Mouse (Mus musculus) embryonic fibroblast, embryonic 13.5 days (primary cell): Measurements from ENCODE around the gene Trim80. TPM values are rescaled to one million over a fixed set of nuclear protein-coding genes. Genes with fewer than 3 reads are reported as not detected.
"Not testable (repeated sequence)": the region's sequence is repeated elsewhere in the genome, so short reads cannot be mapped to it uniquely, and the experiment has no call there.

Experiments used
- H3K27ac ChIP-seq: 2 replicates; pipeline ENCODE4 v1.5.1; 2012; ENCODE audit warnings: low read length, control low read depth, inconsistent platforms; ENCODE audit not compliant: insufficient read depth
- H3K4me1 ChIP-seq: 2 replicates; pipeline ENCODE4 v1.6.1; 2011; ENCODE audit warnings: low read length; ENCODE audit not compliant: control insufficient read depth, insufficient read depth
- H3K4me3 ChIP-seq: 2 replicates; pipeline ENCODE4 v1.5.1; 2011; ENCODE audit warnings: mild to moderate bottlenecking, control low read depth, low read length; ENCODE audit not compliant: insufficient read depth
- CTCF ChIP-seq: IDR thresholded peaks from 2 replicates; pipeline ENCODE4 v1.5.1; 2011; ENCODE audit warnings: mild to moderate bottlenecking, control low read depth, low read length, moderate library complexity, borderline replicate concordance; ENCODE audit not compliant: insufficient read depth
- POLR2A ChIP-seq: IDR thresholded peaks from 2 replicates; pipeline ENCODE4 v1.6.1; 2011; ENCODE audit warnings: low read depth, mild to moderate bottlenecking, control low read depth, low read length, moderate library complexity
- polyA plus RNA-seq: library from polyadenylated mRNA; stranded (reverse); fragments of >200 nt; gene quantifications from 2 replicates; pipeline ENCODE4 v1.2.4, GENCODE M21; 2011; ENCODE audit warnings: low read depth; ENCODE audit not compliant: missing spikeins, insufficient read length

Gene Trim80
- polyA plus RNA-seq, 1 experiment = not detected

- no peak overlapping the region for H3K27ac ChIP-seq
- H3K4me1 ChIP-seq = no peaks in the 10 kb centered on the region
- TF ChIP-seq POLR2A = no peak
- TF ChIP-seq CTCF = no peak
- peak overlapping the region; percentile 51 for H3K4me3 ChIP-seq
These were observed 50.4 kb downstream of the Trim80 start for GRCm38 (mm10) chr11:115490441-115491355.

- Histone ChIP-seq H3K4me1 (no peaks in the 10 kb centered on the region), H3K4me3 (peak within 1 kb of the TSS; percentile 51), H3K27ac (peak within 1 kb of the TSS; percentile 77)
- TF ChIP-seq CTCF (peak; percentile 37; the same call in 1 of the 2 replicates), POLR2A (peak; percentile 89)
These were observed 51.2 kb downstream of the Trim80 start, which contains the start of gene Nt5c for GRCm38 (mm10) chr11:115491356-115492083. TSS of gene Nt5c (minus strand) at chr11:115491862.

DNA sequence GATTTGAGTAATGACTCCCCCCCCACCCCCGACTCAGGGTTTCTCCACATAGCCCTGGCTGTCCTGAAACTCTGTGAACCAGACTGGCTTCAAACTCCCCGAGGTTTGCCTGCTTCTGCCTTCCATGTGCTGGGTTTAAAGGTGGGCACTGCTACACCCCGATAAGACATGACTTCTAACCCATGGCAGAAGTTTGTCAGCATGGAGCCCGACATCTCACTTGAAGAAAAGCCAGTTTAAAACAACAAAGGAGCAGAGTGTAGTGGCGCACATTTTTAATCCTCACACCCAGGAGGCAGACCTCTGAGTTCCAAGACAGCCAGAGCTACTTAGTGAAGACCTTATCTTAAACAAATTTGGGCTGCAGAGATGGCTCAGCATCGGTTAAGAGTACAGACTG lies 52.0 kb downstream of the Trim80 start:
- Histone ChIP-seq H3K4me1 (no peaks in the 10 kb centered on the region), H3K4me3 (peak overlapping the region; percentile 51), H3K27ac (peak overlapping the region; percentile 65)
- no peak for TF ChIP-seq CTCF
- no peak for TF ChIP-seq POLR2A

DNA sequence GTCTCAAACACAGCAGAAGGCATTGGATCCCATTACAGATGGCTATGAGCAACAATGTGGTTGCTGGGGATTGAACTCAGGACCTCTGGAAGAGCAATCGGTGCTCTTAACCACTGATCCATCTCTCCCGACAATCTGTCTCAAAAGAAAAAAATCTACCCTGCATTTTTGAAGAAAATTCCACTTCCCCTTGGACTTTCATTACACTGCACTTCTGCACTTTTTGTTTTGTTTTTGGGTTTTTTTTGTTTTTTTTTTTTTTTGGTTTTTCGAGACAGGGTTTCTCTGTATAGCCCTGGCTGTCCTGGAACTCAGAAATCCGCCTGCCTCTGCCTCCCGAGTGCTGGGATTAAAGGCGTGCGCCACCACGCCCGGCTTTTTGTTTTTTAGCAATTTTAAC lies 56.2 kb downstream of the Trim80 start:
- H3K27ac ChIP-seq, H3K4me3 ChIP-seq, H3K4me1 ChIP-seq: not testable (repeated sequence)

Other genes starting within 250 kb of the Trim80 start
- gene Grin2c, start 173.3 kb upstream of the Trim80 start, polyA plus RNA-seq = not detected in 2 replicates
- gene Fdxr, start 163.5 kb upstream of the Trim80 start, polyA plus RNA-seq = 4.1 and 6.4 TPM in 2 replicates
- gene Fads6, start 142.9 kb upstream of the Trim80 start, polyA plus RNA-seq = 0.15 TPM in 1 of 2 replicates, not detected in the other
- gene Otop2, start 133.4 kb upstream of the Trim80 start, polyA plus RNA-seq = not detected in 2 replicates
- gene Ush1g, start 118.5 kb upstream of the Trim80 start, polyA plus RNA-seq = 0.15 TPM in 1 of 2 replicates, not detected in the other
- not detected in 2 replicates for gene Otop3, start 105.8 kb upstream of the Trim80 start, polyA plus RNA-seq
- 3.2 and 5.9 TPM in 2 replicates for gene Hid1, start 72.8 kb upstream of the Trim80 start, polyA plus RNA-seq
- gene Cdr2l, start 58.6 kb upstream of the Trim80 start, polyA plus RNA-seq = 24.2 and 29.5 TPM in 2 replicates
- 35.3 and 46.6 TPM in 2 replicates for gene Mrpl58, start 36.8 kb upstream of the Trim80 start, polyA plus RNA-seq
- gene Atp5h, start 20.6 kb upstream of the Trim80 start, polyA plus RNA-seq = 334 and 405 TPM in 2 replicates
- gene Kctd2, start 20.4 kb upstream of the Trim80 start, polyA plus RNA-seq = 15.9 and 18.2 TPM in 2 replicates
- gene Slc16a5, start 21.9 kb downstream of the Trim80 start, polyA plus RNA-seq = not detected in 2 replicates
- gene Armc7, start 35.1 kb downstream of the Trim80 start, polyA plus RNA-seq = 7.1 and 8.2 TPM in 2 replicates
- 54.2 and 76.2 TPM in 2 replicates for gene Nt5c, start 51.3 kb downstream of the Trim80 start, polyA plus RNA-seq
- 141 and 164 TPM in 2 replicates for gene Jpt1, start 73.8 kb downstream of the Trim80 start, polyA plus RNA-seq
- gene Sumo2, start 95.7 kb downstream of the Trim80 start, polyA plus RNA-seq = 408 and 505 TPM in 2 replicates
- gene Nup85, start 123.9 kb downstream of the Trim80 start, polyA plus RNA-seq = 68.0 and 81.1 TPM in 2 replicates
- gene Mrps7, start 163.4 kb downstream of the Trim80 start, polyA plus RNA-seq = 31.0 and 36.5 TPM in 2 replicates
- 17.0 and 30.3 TPM in 2 replicates for gene Gga3, start 163.5 kb downstream of the Trim80 start, polyA plus RNA-seq
- gene Mif4gd, start 172.4 kb downstream of the Trim80 start, polyA plus RNA-seq = 22.3 and 26.6 TPM in 2 replicates
- 13.6 and 14.0 TPM in 2 replicates for gene Slc25a19, start 187.8 kb downstream of the Trim80 start, polyA plus RNA-seq